Mouse (Mus musculus): ENCODE measurements at regions not wholly inside any gene's neighbourhood (a gene's known extent, or its start where the extent isn't known, plus 50 kb on each side); places are given as distances from the start of the nearest gene placed in this dataset.

DNA sequence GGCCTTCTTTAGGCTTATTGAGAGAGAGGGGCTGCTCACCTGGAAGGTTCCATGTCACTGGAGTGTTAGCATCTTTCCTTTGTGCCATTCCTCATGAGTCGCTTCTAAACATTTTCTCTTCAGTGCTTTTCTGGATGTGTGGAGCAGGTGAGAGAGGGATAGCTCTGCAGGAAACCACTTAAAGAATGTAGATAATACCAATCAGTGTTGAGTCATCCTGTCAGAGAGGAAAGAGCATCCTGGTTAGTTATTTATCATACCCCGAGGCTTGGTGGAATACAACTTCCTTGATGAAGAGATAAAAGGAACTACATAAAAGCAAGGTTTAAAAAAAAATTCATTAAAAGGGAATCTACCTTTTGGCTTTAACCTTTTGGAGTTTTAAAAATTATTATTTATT, 69.8 kb upstream of the Rpl34 start:
- TF ChIP-seq CTCF (IDR thresholded peaks at IDR 0.05; ENCODE audit: control insufficient read depth, insufficient read depth, insufficient read length) (no peak), CEBPB (IDR thresholded peaks at IDR 0.05; ENCODE audit: low read depth) (no peak), USF1 (IDR thresholded peaks at IDR 0.05; ENCODE audit: low read depth) (no peak), MAX (IDR thresholded peaks at IDR 0.05) (no peak), MYOG (IDR thresholded peaks at IDR 0.05; ENCODE audit: control insufficient read depth, extremely low read depth, insufficient read length) (no peak)
